In genomic region chr1:193382435-193382834, GRCm38 (mm10) we compare ENCODE assay signal across 8 mouse cellular contexts. TPM values are rescaled to one million over a fixed set of nuclear protein-coding genes. Genes with fewer than 3 reads are reported as not detected.
A peak's percentile ranks its signal among the peaks of the same experiment; 100 is the strongest.
DNase-seq lines count a peak whose midpoint lies in the region; ATAC-seq and TF ChIP-seq lines count a peak whose summit lies in the region.

No protein-coding gene starts in this region.

- H3K9ac ChIP-seq in forebrain, postnatal 0 days: no peak overlapping the region
- H3K9ac ChIP-seq in midbrain, embryonic 15.5 days: no peak overlapping the region

- no peaks in the 10 kb centered on the region for H3K36me3 ChIP-seq in forebrain, postnatal 0 days (ENCODE audit: insufficient read depth)
- H3K36me3 ChIP-seq in midbrain, embryonic 15.5 days (replicated peaks): no peaks in the 10 kb centered on the region

- 5% methylated on average over 8 of the region's 8 CpGs for WGBS in lung, adult 2 months
- 3% methylated on average over 8 of the region's 8 CpGs for WGBS in forebrain, postnatal 0 days
- WGBS in midbrain, embryonic 15.5 days: 2% methylated on average over 8 of the region's 8 CpGs

- no peak for DNase-seq in lung, adult 2 months
- no peak for DNase-seq in lung, adult 18-20 months
- no peak for DNase-seq in forebrain, postnatal 0 days
- DNase-seq in kidney, postnatal 4 days: peak; percentile 70 to 79
- DNase-seq in urinary bladder, postnatal 10 days (ENCODE audit: low spot score): no peak
- DNase-seq in cerebellum, adult 9-10 months: no peak
- DNase-seq in left cerebral cortex, adult 18-20 months (ENCODE audit: low spot score in 2 of 2): no peak

- no peaks in the 10 kb centered on the region for H3K9me3 ChIP-seq in forebrain, postnatal 0 days (ENCODE audit: low read length)
- no peaks in the 10 kb centered on the region for H3K9me3 ChIP-seq in midbrain, embryonic 15.5 days

- 0 out of 2 replicates have a peak, but pooled peaks cover 2% of the 10 kb centered on the region for H3K4me1 ChIP-seq in lung, adult 2 months (ENCODE audit: control insufficient read depth, insufficient read depth, low read length)
- H3K4me1 ChIP-seq in forebrain, postnatal 0 days (ENCODE audit: insufficient read depth): peaks cover 19% of the 10 kb centered on the region
- peaks cover 25% of the 10 kb centered on the region for H3K4me1 ChIP-seq in midbrain, embryonic 15.5 days

- TF ChIP-seq CTCF in lung, adult 2 months (IDR thresholded peaks at IDR 0.05; ENCODE audit: insufficient read depth, low read length): no peak
- TF ChIP-seq CTCF in forebrain, postnatal 0 days (IDR thresholded peaks at IDR 0.05; ENCODE audit: low read depth): no peak

- ATAC-seq in forebrain, postnatal 0 days: peak; percentile 57
- peak; percentile 67 for ATAC-seq in midbrain, embryonic 15.5 days (replicated peaks)

- peak overlapping the region; percentile 9 for H3K4me3 ChIP-seq in lung, adult 2 months (replicated peaks; ENCODE audit: extremely low read depth, low read depth, low read length)
- H3K4me3 ChIP-seq in forebrain, postnatal 0 days (ENCODE audit: low read depth, low read length): no peak overlapping the region; the same call in 1 of the 2 replicates
- peak overlapping the region; percentile 3; the same call in 1 of the 2 replicates for H3K4me3 ChIP-seq in midbrain, embryonic 15.5 days

- no peak for TF ChIP-seq POLR2A in lung, adult 2 months (IDR thresholded peaks at IDR 0.05; ENCODE audit: borderline replicate concordance, extremely low read depth, low read depth, low read length)

- H3K27ac ChIP-seq in forebrain, postnatal 0 days (ENCODE audit: low read depth, low read length): peak overlapping the region; percentile 30; the same call in 1 of the 2 replicates
- peak overlapping the region; percentile 31; the same call in 1 of the 2 replicates for H3K27ac ChIP-seq in midbrain, embryonic 15.5 days

- no peaks in the 10 kb centered on the region for H3K27me3 ChIP-seq in forebrain, postnatal 0 days (ENCODE audit: insufficient read depth, low read length)
- no peaks in the 10 kb centered on the region for H3K27me3 ChIP-seq in midbrain, embryonic 15.5 days (replicated peaks)

- H3K4me2 ChIP-seq in forebrain, postnatal 0 days (ENCODE audit: low read depth): peak overlapping the region; percentile 32
- H3K4me2 ChIP-seq in midbrain, embryonic 15.5 days: peak overlapping the region; percentile 33

RNA-seq across cellular contexts. Expression of gene Camk1g, which starts 12.3 kb away (rescaled TPM):
- polyA plus RNA-seq in lung, adult 2 months (2012; rRNA removed): 0.15 and 0.26 TPM in 2 replicates
- total RNA-seq in forebrain, postnatal 0 days (2014; rRNA removed): 50.3 and 56.1 TPM in 2 replicates
- 37.4 and 46.0 TPM in 2 replicates for polyA plus RNA-seq in forebrain, postnatal 0 days (2015; fragmentation: Nextera tagmentation; extraction: Ambion mirVana)
- 54.4 and 57.0 TPM in 2 replicates for polyA plus RNA-seq in midbrain, embryonic 15.5 days (2015; fragmentation: Nextera tagmentation; extraction: Ambion mirVana)
- total RNA-seq in left cerebral cortex, adult 18-20 months (2021): 10 to 100 TPM; 38.1 to 38.2 TPM

Comparison
In these comparisons a context has a peak if more than half of its experiments do, and no peak if none do; other contexts are left out.
1. DNase-seq: peak in kidney, postnatal 4 days (2 of 2); none in lung, adult 2 months (single experiment), lung, adult 18-20 months (0 of 2), forebrain, postnatal 0 days (single experiment), urinary bladder, postnatal 10 days (single experiment), cerebellum, adult 9-10 months (single experiment) and left cerebral cortex, adult 18-20 months (0 of 2).
2. RNA of gene Camk1g, which starts 12.3 kb away (polyA plus RNA-seq): 54.4 to 57.0 TPM in midbrain, embryonic 15.5 days and 37.4 to 46.0 TPM in forebrain, postnatal 0 days; 0.15 to 0.26 TPM in lung, adult 2 months; every median in the first group is over 10 times any median in the second.